Mouse (Mus musculus) midbrain, embryonic 11.5 days (tissue): Measurements from ENCODE around the gene Bckdhb. TPM values are rescaled to one million over a fixed set of nuclear protein-coding genes. Genes with fewer than 3 reads are reported as not detected.

Experiments
- ATAC-seq: fragments of 200-750 bp; cut with Nextera tagmentation; 2 replicates; pipeline ENCODE4 v1.8.0; 2017; ENCODE audit warnings: moderate TSS enrichment, moderate library complexity; ENCODE audit not compliant: low FRiP score
- DNase-seq: peaks from one replicate; pipeline ENCODE4 v3.0.0; 2015; ENCODE audit warnings: low spot score; ENCODE audit errors: missing footprints
- H3K27ac ChIP-seq: fragments of 300-500 bp; sonication (generic); 2 replicates; pipeline ENCODE4 v1.5.1; 2014; ENCODE audit warnings: low read depth, low read length
- H3K27me3 ChIP-seq: fragments of 300-500 bp; sonication (generic); 2 replicates; pipeline ENCODE4 v1.6.1; 2014; ENCODE audit warnings: mild to moderate bottlenecking, low read length, moderate library complexity, mixed read lengths; ENCODE audit not compliant: control insufficient read depth, insufficient read depth
- H3K36me3 ChIP-seq: fragments of 300-500 bp; sonication (generic); 2 replicates; pipeline ENCODE4 v1.6.1; 2014; ENCODE audit warnings: mild to moderate bottlenecking, low read length, moderate library complexity, mixed read lengths; ENCODE audit not compliant: control insufficient read depth, insufficient read depth
- H3K4me1 ChIP-seq: fragments of 300-500 bp; sonication (generic); 2 replicates; pipeline ENCODE4 v1.6.1; 2014; ENCODE audit warnings: low read length; ENCODE audit not compliant: control insufficient read depth, insufficient read depth
- H3K4me2 ChIP-seq: fragments of 300-500 bp; sonication (generic); 2 replicates; pipeline ENCODE4 v1.6.1; 2014; ENCODE audit warnings: mild to moderate bottlenecking, moderate library complexity
- H3K4me3 ChIP-seq: fragments of 300-500 bp; sonication (generic); 2 replicates; pipeline ENCODE4 v1.5.1; 2014; ENCODE audit warnings: low read depth, low read length
- H3K9ac ChIP-seq: fragments of 300-500 bp; sonication (generic); 2 replicates; pipeline ENCODE4 v1.6.1; 2014; ENCODE audit warnings: low read length
- H3K9me3 ChIP-seq: fragments of 300-500 bp; sonication (generic); 2 replicates; pipeline ENCODE4 v1.6.1; 2016; ENCODE audit warnings: low read length; ENCODE audit not compliant: control insufficient read depth
- WGBS: fragments of 180-500 bp; shearing (Covaris S2); extraction: QIAGEN DNeasy Blood & Tissue Kit; methylation state at CpG from one replicate; pipeline ENCODE4 v1.1.7; 2014; 5-methylcytosine and 5-hydroxymethylcytosine counted together
- polyA plus RNA-seq: library from polyadenylated mRNA; unstranded; fragments of >200 nt; fragmentation: Nextera tagmentation; extraction: Ambion mirVana; gene quantifications from 2 replicates; pipeline ENCODE4 v1.2.1, GENCODE M21; 2014

Gene Bckdhb
- polyA plus RNA-seq, result 56.9 and 69.7 TPM in 2 replicates

DNA sequence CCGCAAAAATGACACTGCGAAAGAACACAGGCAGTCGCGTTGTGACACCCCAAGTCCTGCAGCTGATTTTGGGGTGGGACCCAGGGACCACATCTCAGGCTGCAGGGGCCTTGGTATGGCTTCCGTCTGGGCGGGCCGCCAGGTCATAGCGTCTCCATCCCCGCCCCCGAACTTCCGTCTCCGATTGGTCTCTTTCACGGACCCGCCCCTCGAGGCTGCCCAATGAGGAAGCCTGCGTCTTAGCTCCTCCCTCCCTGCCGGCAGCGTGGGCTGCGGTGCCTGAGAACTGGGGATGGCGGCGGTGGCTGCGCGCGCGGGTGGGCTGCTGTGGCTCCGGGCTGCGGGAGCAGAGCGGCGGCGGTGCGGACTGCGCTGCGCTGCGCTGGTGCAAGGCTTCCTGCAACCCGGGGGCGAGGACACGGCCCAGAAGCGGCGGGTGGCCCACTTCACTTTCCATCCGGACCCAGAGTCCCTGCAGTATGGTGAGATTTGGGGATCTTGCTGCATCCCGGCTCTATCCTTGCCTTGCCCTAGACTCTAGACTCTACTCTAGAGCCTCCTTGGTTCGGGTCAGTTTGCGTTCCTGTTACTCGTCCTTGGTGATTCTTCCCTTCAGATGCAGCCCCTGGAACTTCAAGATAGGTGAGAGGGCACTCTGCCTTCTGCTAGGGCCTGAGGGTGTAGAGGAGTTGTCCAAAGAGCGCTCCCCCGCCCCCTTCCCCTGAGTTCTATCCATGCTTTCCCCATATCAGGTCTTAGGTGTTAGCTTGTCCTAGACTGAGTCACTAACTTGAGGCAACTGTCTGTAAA lies at the start of gene Bckdhb:
Gene Bckdhb, plus strand, starts transcription at position 268 of the 810 bp plus-strand sequence.
- H3K9me3 ChIP-seq, result no peaks in the 10 kb centered on the region
- peak within 1 kb of the TSS; percentile 64 for H3K4me2 ChIP-seq
- 1% methylated on average over 40 of the region's 46 CpGs for WGBS
- DNase-seq (peak; percentile 99), ATAC-seq (peak; percentile 100)
- H3K9ac ChIP-seq, result peak within 1 kb of the TSS; percentile 80
- H3K36me3 ChIP-seq, result no peaks in the 10 kb centered on the region
- H3K4me1 ChIP-seq, result no peaks in the 10 kb centered on the region
- peak within 1 kb of the TSS; percentile 70 for H3K4me3 ChIP-seq
- H3K27ac ChIP-seq, result no peak within 1 kb of the TSS
- H3K27me3 ChIP-seq, result no peaks in the 10 kb centered on the region

DNA sequence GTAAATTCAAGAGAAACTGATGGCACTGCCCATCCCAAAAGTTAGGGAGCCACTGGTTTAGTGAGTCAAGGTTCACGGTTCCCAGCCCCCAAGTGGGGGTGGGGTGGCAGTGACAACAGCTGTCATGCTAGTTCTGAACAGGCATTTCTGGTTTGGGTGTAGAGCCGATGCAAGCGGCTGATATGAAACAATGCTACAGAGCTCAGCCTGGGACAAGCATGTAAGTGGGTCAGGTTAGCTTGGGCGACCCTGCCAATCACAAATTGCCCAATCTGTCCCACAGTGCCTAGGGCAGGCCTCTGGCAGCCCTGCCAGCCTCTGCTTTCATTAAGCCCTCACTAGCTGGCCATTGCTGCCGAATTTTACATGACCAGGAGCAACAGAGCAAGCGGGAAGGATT lies 42.8 kb upstream of the Bckdhb start:
- DNase-seq, result no peak
- Histone ChIP-seq H3K9ac (no peak overlapping the region), H3K36me3 (no peaks in the 10 kb centered on the region), H3K9me3 (no peaks in the 10 kb centered on the region), H3K4me1 (no peaks in the 10 kb centered on the region), H3K27ac (no peak overlapping the region), H3K4me3 (no peak overlapping the region), H3K27me3 (no peaks in the 10 kb centered on the region), H3K4me2 (no peak overlapping the region)
- no peak for ATAC-seq
- 90% methylated on average over 6 of the region's 6 CpGs for WGBS

GRCm38 (mm10) chr9:83886149-83886548 lies 38.8 kb upstream of the Bckdhb start:
- Histone ChIP-seq H3K4me3 (no peak overlapping the region), H3K9me3 (no peaks in the 10 kb centered on the region), H3K27ac (no peak overlapping the region), H3K27me3 (no peaks in the 10 kb centered on the region), H3K9ac (no peak overlapping the region), H3K4me2 (no peak overlapping the region), H3K4me1 (no peaks in the 10 kb centered on the region), H3K36me3 (no peaks in the 10 kb centered on the region)
- ATAC-seq (no peak), DNase-seq (no peak)

DNA sequence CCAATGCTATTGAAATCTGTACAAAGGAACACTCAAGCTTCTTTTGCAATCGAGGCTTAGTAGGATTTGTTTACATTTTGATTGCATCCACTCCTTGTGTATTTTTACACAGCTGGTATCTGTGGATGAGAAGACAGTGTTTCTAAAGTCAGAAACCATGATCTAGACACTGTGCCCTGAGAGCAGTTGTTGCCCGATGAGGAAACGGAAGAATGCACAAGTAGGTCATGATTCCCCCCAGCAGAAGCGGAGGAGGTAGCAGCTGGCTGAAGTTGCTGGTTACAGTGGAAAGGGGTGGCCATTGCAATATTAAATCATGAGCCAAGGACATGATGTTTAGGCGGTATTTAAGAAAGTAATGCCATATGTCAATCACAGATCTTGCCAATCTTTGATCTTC lies 36.7 kb upstream of the Bckdhb start:
- ATAC-seq (no peak), DNase-seq (no peak)
- no peaks in the 10 kb centered on the region for H3K27me3 ChIP-seq
- H3K36me3 ChIP-seq, result no peaks in the 10 kb centered on the region
- no peak overlapping the region for H3K4me3 ChIP-seq
- H3K27ac ChIP-seq, result no peak overlapping the region
- no peak overlapping the region for H3K4me2 ChIP-seq
- WGBS, result 85% methylated on average over 5 of the region's 5 CpGs
- H3K9ac ChIP-seq, result no peak overlapping the region
- H3K4me1 ChIP-seq, result no peaks in the 10 kb centered on the region
- H3K9me3 ChIP-seq, result no peaks in the 10 kb centered on the region

DNA sequence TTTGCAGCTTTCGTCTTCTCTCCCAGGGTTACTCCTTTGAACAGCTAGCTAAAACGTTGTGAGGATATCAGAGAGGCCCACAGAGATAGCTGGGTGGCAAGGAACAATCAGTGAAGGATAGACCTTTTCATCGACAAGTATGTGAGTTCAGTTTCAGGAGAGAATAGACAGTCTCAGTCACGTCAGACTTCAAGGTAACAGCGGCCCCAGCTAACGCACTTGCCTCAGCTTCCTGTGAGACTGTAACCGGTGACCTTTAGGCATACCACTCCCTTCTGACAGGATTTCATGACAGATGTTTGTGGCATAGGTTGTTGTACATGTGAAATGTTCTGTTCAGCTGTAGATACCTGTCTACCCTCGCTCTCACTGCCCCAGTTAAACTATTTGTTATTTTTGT lies 31.9 kb upstream of the Bckdhb start:
- no peak overlapping the region for H3K4me2 ChIP-seq
- H3K27me3 ChIP-seq, result no peaks in the 10 kb centered on the region
- H3K9me3 ChIP-seq, result no peaks in the 10 kb centered on the region
- no peak overlapping the region for H3K27ac ChIP-seq
- ATAC-seq, result no peak
- no peak for DNase-seq
- H3K4me3 ChIP-seq, result no peak overlapping the region
- no peak overlapping the region for H3K9ac ChIP-seq
- 82% methylated on average over 8 of the region's 8 CpGs for WGBS
- H3K4me1 ChIP-seq, result no peaks in the 10 kb centered on the region
- H3K36me3 ChIP-seq, result no peaks in the 10 kb centered on the region

DNA sequence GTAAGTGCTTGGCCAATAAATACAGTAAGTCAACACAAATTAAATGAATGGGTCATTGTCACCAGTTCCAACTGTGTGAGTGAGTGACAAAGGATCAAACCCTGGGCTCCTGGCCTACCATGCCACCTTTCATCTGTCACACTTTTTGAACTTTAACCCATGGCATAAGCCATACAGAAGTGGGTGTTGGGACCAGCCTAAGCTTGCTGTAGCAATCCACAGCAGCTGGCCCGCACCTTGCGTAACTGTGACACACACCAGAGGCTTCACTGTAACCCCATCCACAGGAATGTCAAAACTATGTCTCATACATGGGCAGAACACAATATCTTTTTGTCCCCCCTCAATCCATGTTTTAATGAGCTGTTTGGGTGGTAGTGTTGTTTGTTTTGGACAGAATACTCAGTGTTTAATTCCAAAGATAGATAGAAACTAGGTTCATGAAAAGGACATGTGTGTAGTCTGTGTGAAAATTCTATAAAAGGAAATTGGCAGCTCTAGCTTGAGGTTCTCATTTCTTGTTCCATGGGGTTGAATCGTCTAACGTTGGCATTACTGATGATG lies 31.1 kb upstream of the Bckdhb start:
- no peak overlapping the region for H3K4me3 ChIP-seq
- WGBS, result 91% methylated on average over 4 of the region's 4 CpGs
- ATAC-seq (no peak), DNase-seq (no peak)
- H3K4me2 ChIP-seq, result no peak overlapping the region
- H3K9ac ChIP-seq, result no peak overlapping the region
- H3K36me3 ChIP-seq, result no peaks in the 10 kb centered on the region
- no peaks in the 10 kb centered on the region for H3K9me3 ChIP-seq
- no peaks in the 10 kb centered on the region for H3K27me3 ChIP-seq
- H3K4me1 ChIP-seq, result no peaks in the 10 kb centered on the region
- H3K27ac ChIP-seq, result no peak overlapping the region

DNA sequence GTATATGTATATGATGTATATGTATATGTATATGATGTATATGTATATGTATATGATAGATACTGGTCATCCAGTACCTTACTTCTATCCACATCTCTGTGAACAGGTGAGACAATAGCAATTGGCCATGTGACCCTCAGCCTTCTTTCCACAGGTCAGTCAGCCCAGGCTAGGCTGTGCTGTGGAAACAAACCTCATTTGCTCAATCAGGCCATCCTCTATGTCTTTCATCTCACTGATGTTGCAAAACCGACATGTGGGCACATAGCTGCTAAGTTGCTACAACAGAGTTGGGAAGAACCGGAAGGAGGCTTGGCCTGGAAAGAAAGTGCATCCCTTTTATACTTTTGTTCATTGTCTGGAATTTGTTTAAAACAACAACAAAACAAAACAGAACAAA lies 22.9 kb upstream of the Bckdhb start:
- H3K9me3 ChIP-seq, result no peaks in the 10 kb centered on the region

DNA sequence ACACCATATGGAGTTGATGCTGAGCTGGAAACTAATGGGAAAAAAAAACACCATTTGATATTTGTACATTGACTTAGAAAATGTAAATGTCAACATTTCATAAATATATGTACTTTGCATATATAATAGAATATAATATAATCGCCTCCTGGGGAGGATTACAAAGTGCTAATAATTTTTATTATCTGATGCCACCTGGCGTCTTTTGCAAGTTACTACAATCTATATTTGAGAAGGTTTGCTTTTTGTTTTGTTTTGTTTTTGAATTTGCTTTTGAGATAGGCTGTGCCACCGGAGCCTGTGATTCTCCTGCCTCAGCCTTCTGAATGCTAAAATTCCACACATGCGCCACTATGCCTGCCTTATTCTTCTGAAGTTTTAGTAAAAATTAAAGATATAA lies 19.1 kb upstream of the Bckdhb start:
- no peak overlapping the region for H3K4me3 ChIP-seq
- 77% methylated on average over 4 of the region's 4 CpGs for WGBS
- H3K9ac ChIP-seq, result no peak overlapping the region
- H3K27me3 ChIP-seq, result no peaks in the 10 kb centered on the region
- H3K27ac ChIP-seq, result no peak overlapping the region
- no peaks in the 10 kb centered on the region for H3K9me3 ChIP-seq
- no peaks in the 10 kb centered on the region for H3K36me3 ChIP-seq
- H3K4me2 ChIP-seq, result no peak overlapping the region
- H3K4me1 ChIP-seq, result no peaks in the 10 kb centered on the region
- no peak for DNase-seq
- no peak for ATAC-seq

More for the DNA sequence above, 22.9 kb upstream of the Bckdhb start:
- H3K4me2 ChIP-seq, result no peak overlapping the region
- ATAC-seq (no peak), DNase-seq (no peak)
- H3K9ac ChIP-seq, result no peak overlapping the region
- WGBS, result 88% methylated on average over 2 of the region's 2 CpGs
- H3K36me3 ChIP-seq, result no peaks in the 10 kb centered on the region
- H3K27me3 ChIP-seq, result no peaks in the 10 kb centered on the region
- no peak overlapping the region for H3K4me3 ChIP-seq
- H3K27ac ChIP-seq, result no peak overlapping the region
- H3K4me1 ChIP-seq, result no peaks in the 10 kb centered on the region

- no peak overlapping the region for H3K9ac ChIP-seq
- DNase-seq, result no peak
- ATAC-seq, result no peak
- H3K27ac ChIP-seq, result no peak overlapping the region
- H3K4me2 ChIP-seq, result no peak overlapping the region
- no peaks in the 10 kb centered on the region for H3K27me3 ChIP-seq
- WGBS, result 83% methylated on average over 3 of the region's 3 CpGs
- no peak overlapping the region for H3K4me3 ChIP-seq
- H3K9me3 ChIP-seq, result no peaks in the 10 kb centered on the region
- H3K36me3 ChIP-seq, result no peaks in the 10 kb centered on the region
- no peaks in the 10 kb centered on the region for H3K4me1 ChIP-seq
These were observed 17.9 kb upstream of the Bckdhb start for GRCm38 (mm10) chr9:83907017-83907416.
